Mouse (Mus musculus) cerebellum, postnatal 14 days (tissue): ENCODE data around the gene Rasgef1c.

Experiments
- DNase-seq, 2 experiments: peaks; one replicate each; pipeline ENCODE4 v3.0.0; 2021; ENCODE audit warnings: mixed read lengths in 2 of 2

The Rasgef1c gene

GRCm38 (mm10) chr11:49978935-49979334 is 77.3 kb downstream of the Rasgef1c start:
- DNase-seq = no peak

- DNase-seq = no peak
These were observed 79.1 kb downstream of the Rasgef1c start for GRCm38 (mm10) chr11:49980681-49981235.

- no peak for DNase-seq
These were observed 79.8 kb downstream of the Rasgef1c start for GRCm38 (mm10) chr11:49981321-49981963.

GRCm38 (mm10) chr11:49982094-49982493 is 80.5 kb downstream of the Rasgef1c start:
- DNase-seq = no peak

- DNase-seq = no peak
These were observed 81.2 kb downstream of the Rasgef1c start for GRCm38 (mm10) chr11:49982881-49983280.

- no peak for DNase-seq
These were observed 82.4 kb downstream of the Rasgef1c start for GRCm38 (mm10) chr11:49983875-49984552.

GRCm38 (mm10) chr11:49985009-49985408 is 83.4 kb downstream of the Rasgef1c start:
- no peak for DNase-seq

GRCm38 (mm10) chr11:49986277-49987036 is 84.8 kb downstream of the Rasgef1c start:
- DNase-seq = peak; percentile 82 to 91

- DNase-seq = no peak
These were observed 92.9 kb downstream of the Rasgef1c start for GRCm38 (mm10) chr11:49994536-49994935.

GRCm38 (mm10) chr11:49996398-49996797 is 94.8 kb downstream of the Rasgef1c start:
- no peak for DNase-seq

GRCm38 (mm10) chr11:49997321-49997720 is 95.7 kb downstream of the Rasgef1c start:
- no peak for DNase-seq

GRCm38 (mm10) chr11:50002853-50003252 is 101.2 kb downstream of the Rasgef1c start:
- no peak for DNase-seq

GRCm38 (mm10) chr11:50007776-50008175 is 106.1 kb downstream of the Rasgef1c start:
- peak; percentile 46 to 61 for DNase-seq

- DNase-seq = no peak
These were observed 106.6 kb downstream of the Rasgef1c start for GRCm38 (mm10) chr11:50008231-50008630.

- no peak for DNase-seq
These were observed 111.4 kb downstream of the Rasgef1c start for GRCm38 (mm10) chr11:50013016-50013415.

- no peak for DNase-seq
These were observed 114.9 kb downstream of the Rasgef1c start for GRCm38 (mm10) chr11:50016503-50016902.

GRCm38 (mm10) chr11:50017511-50017910 is 115.9 kb downstream of the Rasgef1c start:
- DNase-seq = no peak

- DNase-seq = no peak
These were observed 117.2 kb downstream of the Rasgef1c start for GRCm38 (mm10) chr11:50018848-50019247.

GRCm38 (mm10) chr11:50022085-50022484 is 120.5 kb downstream of the Rasgef1c start:
- no peak for DNase-seq

GRCm38 (mm10) chr11:50024445-50024832 is 122.8 kb downstream of the Rasgef1c start:
- no peak for DNase-seq

- peak; percentile 97 to 98 for DNase-seq
These were observed 123.4 kb downstream of the Rasgef1c start, which contains the start of gene Rnf130 for GRCm38 (mm10) chr11:50024833-50025720. Gene Rnf130 (plus strand): TSS chr11:50025346.
